Mouse (Mus musculus) erythroblast, embryonic 14.5 days (primary cell): ENCODE data around the gene Olfr874. TPM values are rescaled to one million over a fixed set of nuclear protein-coding genes. Genes with fewer than 3 reads are reported as not detected.

Experiments
- H3K27me3 ChIP-seq: 2 replicates; pipeline ENCODE4 v1.6.1; 2012; ENCODE audit warnings: inconsistent platforms; ENCODE audit not compliant: control insufficient read depth
- H3K36me3 ChIP-seq: 2 replicates; pipeline ENCODE4 v1.6.1; 2012; ENCODE audit warnings: mild to moderate bottlenecking, inconsistent platforms; ENCODE audit not compliant: control insufficient read depth
- H3K4me1 ChIP-seq: 2 replicates; pipeline ENCODE4 v1.6.1; 2012; ENCODE audit warnings: inconsistent platforms; ENCODE audit not compliant: control insufficient read depth
- H3K4me3 ChIP-seq: replicated peaks from 2 replicates; pipeline ENCODE3; 2012; ENCODE audit warnings: moderate library complexity, mild to moderate bottlenecking, inconsistent platforms
- H3K9me3 ChIP-seq: 2 replicates; pipeline ENCODE4 v1.6.1; 2012; ENCODE audit warnings: low read length, inconsistent platforms, mixed read lengths; ENCODE audit not compliant: control insufficient read depth
- GATA1 ChIP-seq: IDR thresholded peaks from 2 replicates; pipeline ENCODE4 v1.6.1; 2012; ENCODE audit warnings: low read length, inconsistent platforms, mixed read lengths
- TAL1 ChIP-seq: IDR thresholded peaks from 3 replicates; pipeline ENCODE4 v1.6.1; 2012; ENCODE audit warnings: low read length, inconsistent platforms, mixed read lengths
- polyA plus RNA-seq: library from polyadenylated mRNA; stranded (reverse); fragments of >175 nt; gene quantifications from 2 replicates; pipeline ENCODE4 v1.2.3, GENCODE M21; 2012

The Olfr874 gene
- polyA plus RNA-seq = 0.04 TPM in 1 of 2 replicates, not detected in the other

- H3K27me3 ChIP-seq = no peaks in the 10 kb centered on the region
- no peak for TF ChIP-seq GATA1
- no peak for TF ChIP-seq TAL1
- no peaks in the 10 kb centered on the region for H3K9me3 ChIP-seq
- H3K4me1 ChIP-seq = no peaks in the 10 kb centered on the region
- no peaks in the 10 kb centered on the region for H3K36me3 ChIP-seq
- H3K4me3 ChIP-seq = no peak within 1 kb of the TSS
Observed at GRCm38 (mm10) chr9:37744806-37745205, at the start of gene Olfr874. Olfr874 (plus strand) TSS chr9:37745106.

- Histone ChIP-seq H3K27me3 (no peaks in the 10 kb centered on the region), H3K4me3 (no peak within 1 kb of the TSS), H3K36me3 (no peaks in the 10 kb centered on the region), H3K4me1 (no peaks in the 10 kb centered on the region), H3K9me3 (no peaks in the 10 kb centered on the region)
- TF ChIP-seq TAL1 (no peak), GATA1 (no peak)
Observed at GRCm38 (mm10) chr9:37716150-37716549, 28.8 kb upstream of the Olfr874 start, which contains the start of gene Olfr160. Olfr160 (minus strand) TSS chr9:37716250.

DNA sequence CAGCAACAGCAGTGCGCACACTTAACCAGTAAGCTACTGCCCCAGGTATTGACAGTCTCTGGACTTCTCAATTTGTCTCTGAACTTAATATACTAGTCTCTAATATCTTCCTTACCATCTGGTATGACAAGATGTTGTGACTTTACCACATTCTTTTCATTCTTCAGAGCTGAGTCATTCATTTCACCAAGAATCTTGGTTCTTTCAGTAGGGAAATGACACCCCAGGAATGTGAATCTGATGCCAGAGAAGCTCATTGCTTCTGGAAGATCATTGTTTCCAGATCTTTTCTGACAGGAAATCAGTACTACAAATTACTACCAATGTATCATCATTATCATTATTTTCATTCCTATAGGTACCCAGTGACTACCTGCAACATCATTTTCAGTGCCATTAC, 10.6 kb upstream of the Olfr874 start:
- no peaks in the 10 kb centered on the region for H3K9me3 ChIP-seq
- no peaks in the 10 kb centered on the region for H3K27me3 ChIP-seq
- no peaks in the 10 kb centered on the region for H3K36me3 ChIP-seq
- TF ChIP-seq TAL1 (no peak), GATA1 (no peak)
- no peaks in the 10 kb centered on the region for H3K4me1 ChIP-seq
- no peak overlapping the region for H3K4me3 ChIP-seq

- Histone ChIP-seq H3K4me3 (no peak overlapping the region), H3K9me3 (no peaks in the 10 kb centered on the region), H3K4me1 (no peaks in the 10 kb centered on the region), H3K27me3 (no peaks in the 10 kb centered on the region), H3K36me3 (no peaks in the 10 kb centered on the region)
- no peak for TF ChIP-seq TAL1
- TF ChIP-seq GATA1 = no peak
Observed at GRCm38 (mm10) chr9:37750319-37751075, 5.6 kb downstream of the Olfr874 start.

DNA sequence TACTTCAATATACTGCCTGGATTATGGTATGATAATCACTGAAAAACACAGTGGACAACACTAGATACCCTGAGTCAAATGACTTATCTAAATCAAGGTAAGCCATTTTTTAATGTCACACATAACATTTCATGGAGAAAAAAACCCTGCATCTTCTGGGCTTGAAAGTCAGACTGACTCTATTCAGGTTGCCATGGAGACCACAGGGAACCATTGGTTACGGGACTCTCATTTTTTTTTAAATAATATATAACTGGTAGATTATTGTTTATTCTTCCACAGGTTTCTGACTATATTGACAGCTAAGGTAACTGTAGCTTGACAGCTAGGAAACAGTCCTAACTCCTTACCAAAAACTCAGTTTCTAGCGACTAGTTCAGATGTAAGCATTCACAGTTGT, 6.6 kb downstream of the Olfr874 start:
- no peaks in the 10 kb centered on the region for H3K4me1 ChIP-seq
- no peaks in the 10 kb centered on the region for H3K9me3 ChIP-seq
- no peaks in the 10 kb centered on the region for H3K36me3 ChIP-seq
- H3K27me3 ChIP-seq = no peaks in the 10 kb centered on the region
- TF ChIP-seq TAL1 = no peak
- no peak overlapping the region for H3K4me3 ChIP-seq

GRCm38 (mm10) chr9:37752006-37752405, 7.1 kb downstream of the Olfr874 start:
- no peaks in the 10 kb centered on the region for H3K4me1 ChIP-seq
- TF ChIP-seq GATA1 = no peak
- H3K9me3 ChIP-seq = no peaks in the 10 kb centered on the region
- H3K36me3 ChIP-seq = no peaks in the 10 kb centered on the region
- H3K4me3 ChIP-seq = no peak overlapping the region
- H3K27me3 ChIP-seq = no peaks in the 10 kb centered on the region

- Histone ChIP-seq H3K27me3 (no peaks in the 10 kb centered on the region), H3K9me3 (no peaks in the 10 kb centered on the region), H3K36me3 (no peaks in the 10 kb centered on the region), H3K4me3 (no peak overlapping the region), H3K4me1 (no peaks in the 10 kb centered on the region)
- TF ChIP-seq TAL1 = no peak
- TF ChIP-seq GATA1 = no peak
Observed at GRCm38 (mm10) chr9:37761728-37762127, 16.8 kb downstream of the Olfr874 start.

DNA sequence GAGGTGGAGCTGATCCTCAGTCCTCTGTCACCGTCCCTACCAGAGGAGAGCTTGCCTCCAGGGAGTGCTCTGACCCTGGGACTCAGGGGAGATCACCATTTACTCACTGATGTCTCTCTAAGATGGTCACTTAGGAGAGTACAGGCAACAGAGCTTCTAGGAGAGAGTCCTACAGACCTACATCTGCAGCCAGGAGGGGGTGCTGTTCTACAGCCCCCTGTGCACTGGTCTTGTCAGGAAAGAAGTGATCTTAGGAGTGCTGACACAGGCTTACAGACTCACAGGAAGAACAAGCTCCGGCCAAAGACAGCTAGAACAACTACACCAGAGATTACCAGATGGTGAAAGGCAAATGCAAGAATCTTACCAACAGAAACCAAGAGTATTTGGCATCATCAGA, 17.6 kb downstream of the Olfr874 start:
- Histone ChIP-seq H3K9me3 (no peaks in the 10 kb centered on the region), H3K27me3 (no peaks in the 10 kb centered on the region), H3K36me3 (no peaks in the 10 kb centered on the region), H3K4me1 (no peaks in the 10 kb centered on the region), H3K4me3 (no peak overlapping the region)
- TF ChIP-seq GATA1 (no peak), TAL1 (no peak)

DNA sequence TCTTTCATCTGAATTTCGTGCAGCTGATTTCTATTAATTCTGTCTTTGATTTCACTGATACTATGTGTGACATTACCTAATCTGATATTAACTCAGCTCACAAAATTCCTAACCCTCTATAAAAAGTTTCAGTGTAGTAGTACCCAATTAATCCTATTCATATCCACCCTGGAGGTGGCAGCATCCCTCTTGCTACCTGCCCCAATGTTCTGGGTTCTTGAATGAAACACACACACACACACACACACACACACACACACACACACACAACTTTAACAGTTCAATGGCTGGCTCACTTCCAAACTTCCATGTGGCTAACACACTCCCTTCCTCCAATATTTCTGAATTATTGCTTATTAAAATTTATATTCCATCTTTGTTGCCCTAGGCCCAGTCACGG, 25.8 kb downstream of the Olfr874 start:
- H3K9me3 ChIP-seq = no peaks in the 10 kb centered on the region

DNA sequence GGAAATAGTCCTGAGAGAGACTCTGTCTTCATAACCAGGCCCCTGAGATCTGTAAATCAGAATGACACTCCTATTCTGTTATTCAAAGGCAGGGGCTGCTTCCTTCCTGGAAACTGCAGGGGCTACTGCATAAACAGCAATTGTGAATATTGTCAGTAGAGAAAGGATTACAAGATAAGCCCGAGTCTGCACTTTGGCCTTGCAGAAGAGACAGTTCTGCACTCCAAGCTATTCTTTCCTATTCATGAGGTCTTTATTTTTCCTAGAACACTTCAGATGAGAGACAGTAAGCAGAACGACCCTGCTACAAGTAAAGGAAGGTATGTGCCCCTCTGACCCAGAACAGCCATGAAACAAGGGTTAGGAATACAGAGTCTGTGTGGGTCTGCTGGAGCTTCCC, 26.9 kb downstream of the Olfr874 start, which contains the start of gene Olfr875:
Gene Olfr875 (plus strand): TSS at position 99 of the 400 bp plus-strand sequence.
- no peaks in the 10 kb centered on the region for H3K27me3 ChIP-seq
- TF ChIP-seq GATA1 (no peak), TAL1 (no peak)
- no peaks in the 10 kb centered on the region for H3K36me3 ChIP-seq
- no peaks in the 10 kb centered on the region for H3K4me1 ChIP-seq
- no peak within 1 kb of the TSS for H3K4me3 ChIP-seq
- no peaks in the 10 kb centered on the region for H3K9me3 ChIP-seq

More for the DNA sequence above, 25.8 kb downstream of the Olfr874 start:
- no peaks in the 10 kb centered on the region for H3K36me3 ChIP-seq
- no peak overlapping the region for H3K4me3 ChIP-seq
- no peaks in the 10 kb centered on the region for H3K27me3 ChIP-seq
- H3K4me1 ChIP-seq = no peaks in the 10 kb centered on the region
- TF ChIP-seq GATA1 (no peak), TAL1 (no peak)
